Mouse (Mus musculus) embryonic facial prominence, embryonic 12.5 days (tissue): ENCODE measurements around the gene Btbd35f2. TPM values are rescaled to one million over a fixed set of nuclear protein-coding genes. Genes with fewer than 3 reads are reported as not detected.
"Not testable (repeated sequence)": the region's sequence is repeated elsewhere in the genome, so short reads cannot be mapped to it uniquely, and the experiment has no call there.

Experiments used
- ATAC-seq: fragments of 200-750 bp; cut with Nextera tagmentation; 2 replicates; pipeline ENCODE4 v1.8.0; 2017; ENCODE audit not compliant: insufficient number of reproducible peaks, insufficient read depth, low FRiP score, low TSS enrichment
- H3K27ac ChIP-seq: fragments of 300-500 bp; sonication (generic); 2 replicates; pipeline ENCODE4 v1.5.1; 2016; ENCODE audit warnings: mild to moderate bottlenecking
- H3K27me3 ChIP-seq: fragments of 300-500 bp; sonication (generic); 2 replicates; pipeline ENCODE4 v1.6.1; 2016; ENCODE audit warnings: mild to moderate bottlenecking, moderate library complexity
- H3K36me3 ChIP-seq: fragments of 300-500 bp; sonication (generic); 2 replicates; pipeline ENCODE4 v1.6.1; 2016; ENCODE audit warnings: mild to moderate bottlenecking
- H3K4me1 ChIP-seq: fragments of 300-500 bp; sonication (generic); 2 replicates; pipeline ENCODE4 v1.6.1; 2016
- H3K4me2 ChIP-seq: fragments of 300-500 bp; sonication (generic); replicated peaks from 2 replicates; pipeline ENCODE4 v1.6.1; 2016; ENCODE audit warnings: mild to moderate bottlenecking, moderate library complexity
- H3K4me3 ChIP-seq: fragments of 300-500 bp; sonication (generic); 2 replicates; pipeline ENCODE4 v1.5.1; 2016; ENCODE audit warnings: mild to moderate bottlenecking
- H3K9ac ChIP-seq: fragments of 300-500 bp; sonication (generic); 2 replicates; pipeline ENCODE4 v1.6.1; 2016; ENCODE audit warnings: mild to moderate bottlenecking, moderate library complexity
- H3K9me3 ChIP-seq: fragments of 300-500 bp; sonication (generic); 2 replicates; pipeline ENCODE4 v1.6.1; 2016; ENCODE audit warnings: mild to moderate bottlenecking, moderate library complexity
- WGBS: fragments of 180-500 bp; shearing (Covaris S2); methylation state at CpG from one replicate; pipeline ENCODE4 v1.1.7; 2016; 5-methylcytosine and 5-hydroxymethylcytosine counted together
- polyA plus RNA-seq: library from polyadenylated mRNA; unstranded; fragments of >200 nt; fragmentation: Nextera tagmentation; extraction: Ambion mirVana; gene quantifications from 2 replicates; pipeline ENCODE4 v1.2.1, GENCODE M21; 2016

Btbd35f2 gene
- not detected in 2 replicates for polyA plus RNA-seq

DNA sequence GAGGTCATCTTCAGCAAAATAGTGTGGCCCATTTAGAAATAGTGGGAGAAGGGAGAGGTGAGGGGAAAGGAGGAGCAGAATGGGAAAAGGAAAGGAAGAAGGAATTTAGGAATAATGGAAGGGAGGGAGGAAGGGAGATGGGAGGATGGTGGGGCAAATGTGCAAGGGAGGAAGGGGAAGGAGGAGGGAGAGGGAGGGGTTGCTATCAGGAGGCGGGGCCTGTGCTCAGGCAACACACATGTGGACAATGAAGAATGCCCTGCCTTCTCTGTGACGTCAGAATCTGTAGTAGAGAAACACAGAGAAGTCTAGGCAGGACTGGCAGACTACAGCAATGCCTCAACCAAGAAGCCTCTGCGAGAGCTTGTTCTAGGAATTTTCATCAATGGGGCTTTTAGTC lies at the start of gene Btbd35f2:
Gene Btbd35f2 (plus strand): TSS at position 301 of the 400 bp plus-strand sequence.
- not testable (repeated sequence) for H3K4me3 ChIP-seq, H3K4me1 ChIP-seq, H3K27ac ChIP-seq, H3K4me2 ChIP-seq, H3K9ac ChIP-seq, ATAC-seq, H3K27me3 ChIP-seq, H3K9me3 ChIP-seq, H3K36me3 ChIP-seq
- 83% methylated on average over 1 of the region's 3 CpGs for WGBS

Other genes starting within 250 kb of the Btbd35f2 start
- not detected in 2 replicates for gene Btbd35f22, start 230.6 kb upstream of the Btbd35f2 start, polyA plus RNA-seq